9 mouse cellular contexts compared by ENCODE assay signal in the genomic region with DNA sequence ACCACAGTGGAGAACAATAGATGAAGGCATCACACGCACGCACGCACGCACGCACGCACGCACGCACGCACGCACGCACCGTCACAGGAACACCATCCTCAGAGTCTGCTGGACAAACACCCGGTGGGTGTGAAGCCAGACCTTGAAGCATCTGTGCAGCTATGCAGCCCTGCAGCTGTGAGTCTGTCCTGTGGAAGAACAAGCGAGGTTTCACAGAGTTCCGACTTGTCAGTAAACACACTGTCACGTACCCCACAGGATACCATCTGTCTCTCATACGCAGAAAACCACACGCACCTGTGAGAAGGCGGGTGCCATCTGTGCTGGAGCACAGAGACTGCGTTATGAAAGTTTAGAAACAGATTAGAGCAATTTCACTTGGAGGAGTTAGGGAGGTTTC. TPM values are rescaled to one million over a fixed set of nuclear protein-coding genes. Genes with fewer than 3 reads are reported as not detected.
A peak's percentile ranks its signal among the peaks of the same experiment; 100 is the strongest.
DNase-seq lines count a peak whose midpoint lies in the region; ATAC-seq and TF ChIP-seq lines count a peak whose summit lies in the region.
"Had no signal": no experiment of that assay in that cellular context is flagged by ENCODE, and none has a peak within 500 bp of the region (broad histone marks: within the 10 kb centered on the region; RNA-seq: fewer than 3 reads in every experiment).

No protein-coding gene starts in this region.

- no peaks in the 10 kb centered on the region for H3K27me3 ChIP-seq in heart, embryonic 16.5 days (ENCODE audit: control insufficient read depth, insufficient read depth, low read length)
- no peaks in the 10 kb centered on the region for H3K27me3 ChIP-seq in heart, embryonic 11.5 days (ENCODE audit: control insufficient read depth, insufficient read depth, low read length)
- no peaks in the 10 kb centered on the region for H3K27me3 ChIP-seq in forebrain, embryonic 14.5 days (replicated peaks; ENCODE audit: control insufficient read depth, insufficient read depth, low read length)
- H3K27me3 ChIP-seq in spleen, adult 2 months (ENCODE audit: control insufficient read depth, insufficient read depth, low read length), result no peaks in the 10 kb centered on the region

- 80% methylated on average over 20 of the region's 20 CpGs for WGBS in heart, embryonic 16.5 days
- WGBS in heart, embryonic 11.5 days (ENCODE audit: insufficient replicate concordance), result 89% methylated on average over 20 of the region's 20 CpGs
- WGBS in forebrain, embryonic 14.5 days, result 76% methylated on average over 20 of the region's 20 CpGs
- 24% methylated on average over 20 of the region's 20 CpGs for WGBS in spleen, adult 2 months

- DNase-seq in forebrain, embryonic 14.5 days (ENCODE audit: low spot score), result peak; percentile 57
- peak; percentile 61 to 90 for DNase-seq in left cerebral cortex, adult 9 months (ENCODE audit: low spot score in 2 of 2)
- peak; percentile 32 to 78 for DNase-seq in spleen, adult 2 months (ENCODE audit: low read depth in 1 of 2, low spot score in 2 of 2)
- DNase-seq in liver, result no peak
- no peak for DNase-seq in cerebellum, adult 9-10 months
- DNase-seq in gastrocnemius, postnatal 10 days, result no peak

- peaks cover 39% of the 10 kb centered on the region for H3K4me1 ChIP-seq in heart, embryonic 16.5 days (ENCODE audit: control insufficient read depth, insufficient read depth, low read length)
- H3K4me1 ChIP-seq in heart, embryonic 11.5 days (ENCODE audit: control insufficient read depth, insufficient read depth, low read length), result peaks cover 38% of the 10 kb centered on the region
- H3K4me1 ChIP-seq in forebrain, embryonic 14.5 days (ENCODE audit: control insufficient read depth, insufficient read depth, low read length), result peaks cover 9% of the 10 kb centered on the region; the same call in 1 of the 2 replicates
- peaks cover 4% of the 10 kb centered on the region; the same call in 1 of the 2 replicates for H3K4me1 ChIP-seq in spleen, adult 2 months (ENCODE audit: control insufficient read depth, insufficient read depth, insufficient read length)

- no peaks in the 10 kb centered on the region for H3K36me3 ChIP-seq in heart, embryonic 16.5 days (ENCODE audit: control insufficient read depth, insufficient read depth)
- no peaks in the 10 kb centered on the region for H3K36me3 ChIP-seq in heart, embryonic 11.5 days (ENCODE audit: control insufficient read depth, insufficient read depth, low read length)
- no peaks in the 10 kb centered on the region for H3K36me3 ChIP-seq in forebrain, embryonic 14.5 days (ENCODE audit: control insufficient read depth, insufficient read depth, low read length)
- H3K36me3 ChIP-seq in spleen, adult 2 months (ENCODE audit: control insufficient read depth, insufficient read depth, low read length), result no peaks in the 10 kb centered on the region

- no peaks in the 10 kb centered on the region for H3K9me3 ChIP-seq in heart, embryonic 16.5 days (replicated peaks; ENCODE audit: control insufficient read depth, low read length)
- no peaks in the 10 kb centered on the region for H3K9me3 ChIP-seq in heart, embryonic 11.5 days (replicated peaks; ENCODE audit: control insufficient read depth, low read length)
- no peaks in the 10 kb centered on the region for H3K9me3 ChIP-seq in forebrain, embryonic 14.5 days (replicated peaks; ENCODE audit: control insufficient read depth, low read length)

- H3K4me2 ChIP-seq in heart, embryonic 16.5 days (ENCODE audit: low read depth, low read length), result no peak overlapping the region
- no peak overlapping the region for H3K4me2 ChIP-seq in heart, embryonic 11.5 days
- H3K4me2 ChIP-seq in forebrain, embryonic 14.5 days (ENCODE audit: low read length), result no peak overlapping the region

- TF ChIP-seq POLR2A in spleen, adult 2 months (IDR thresholded peaks at IDR 0.05; ENCODE audit: low read depth, low read length), result no peak; the same call in 1 of the 2 replicates

- H3K4me3 ChIP-seq in heart, embryonic 16.5 days (ENCODE audit: low read length), result no peak overlapping the region
- no peak overlapping the region for H3K4me3 ChIP-seq in heart, embryonic 11.5 days (ENCODE audit: low read depth, low read length)
- no peak overlapping the region for H3K4me3 ChIP-seq in forebrain, embryonic 14.5 days (ENCODE audit: low read depth, low read length)
- peak overlapping the region; percentile 53 for H3K4me3 ChIP-seq in spleen, adult 2 months (ENCODE audit: extremely low read depth, insufficient read depth, insufficient read length)

- no peak; the same call in 1 of the 2 replicates for ATAC-seq in heart, embryonic 16.5 days (replicated peaks; ENCODE audit: extremely low read depth, insufficient read depth, low FRiP score)
- no peak for ATAC-seq in heart, embryonic 11.5 days (replicated peaks; ENCODE audit: insufficient number of reproducible peaks, low FRiP score, low TSS enrichment)
- ATAC-seq in forebrain, embryonic 14.5 days, result peak; percentile 75

- H3K27ac ChIP-seq in heart, embryonic 16.5 days (ENCODE audit: low read length), result peak overlapping the region; percentile 55
- no peak overlapping the region for H3K27ac ChIP-seq in heart, embryonic 11.5 days (ENCODE audit: low read depth, low read length)
- H3K27ac ChIP-seq in forebrain, embryonic 14.5 days (ENCODE audit: low read depth, low read length), result no peak overlapping the region; the same call in 1 of the 2 replicates
- H3K27ac ChIP-seq in spleen, adult 2 months (ENCODE audit: insufficient read depth, low read length), result peak overlapping the region; percentile 80
- H3K27ac ChIP-seq: kidney, postnatal 0 days had no signal

- TF ChIP-seq CTCF in spleen, adult 2 months (IDR thresholded peaks at IDR 0.05; ENCODE audit: extremely low read depth, insufficient read depth, insufficient read length, insufficient replicate concordance), result no peak

- H3K9ac ChIP-seq in heart, embryonic 16.5 days (ENCODE audit: low read length), result no peak overlapping the region
- H3K9ac ChIP-seq in heart, embryonic 11.5 days (ENCODE audit: low read depth, low read length), result no peak overlapping the region
- H3K9ac ChIP-seq in forebrain, embryonic 14.5 days (ENCODE audit: low read length), result no peak overlapping the region

RNA-seq across cellular contexts. Expression of gene B4galt1, which starts 22.0 kb away (rescaled TPM):
- polyA plus RNA-seq in heart, embryonic 16.5 days (2015; fragmentation: Nextera tagmentation; extraction: Ambion mirVana), result 54.5 and 61.5 TPM in 2 replicates
- polyA plus RNA-seq in heart, embryonic 11.5 days (2014; fragmentation: Nextera tagmentation; extraction: Ambion mirVana), result 43.9 and 50.2 TPM in 2 replicates
- 6.8 and 7.8 TPM in 2 replicates for polyA plus RNA-seq in forebrain, embryonic 14.5 days (2014; fragmentation: Nextera tagmentation; extraction: Ambion mirVana)
- 24.6 and 37.4 TPM in 2 replicates for polyA plus RNA-seq in spleen, adult 2 months (2012; rRNA removed)
- total RNA-seq in gastrocnemius, postnatal 10 days (2021), result 10 to 100 TPM; 52.0 to 58.6 TPM

RNA-seq across cellular contexts. Expression of gene Spink4, which starts 44.0 kb away (rescaled TPM):
- 5.4 and 6.4 TPM in 2 replicates for polyA plus RNA-seq in heart, embryonic 16.5 days (2015; fragmentation: Nextera tagmentation; extraction: Ambion mirVana)
- 5.9 and 7.9 TPM in 2 replicates for polyA plus RNA-seq in heart, embryonic 11.5 days (2014; fragmentation: Nextera tagmentation; extraction: Ambion mirVana)
- not detected in 2 replicates for polyA plus RNA-seq in forebrain, embryonic 14.5 days (2014; fragmentation: Nextera tagmentation; extraction: Ambion mirVana)
- polyA plus RNA-seq in spleen, adult 2 months (2012; rRNA removed), result not detected in 2 replicates
- not detected for total RNA-seq in gastrocnemius, postnatal 10 days (2021)

Comparison
In these comparisons a context has a peak if more than half of its experiments do, and no peak if none do; other contexts are left out.
1. H3K27ac ChIP-seq: peak in heart, embryonic 16.5 days (single experiment) and spleen, adult 2 months (single experiment); none in heart, embryonic 11.5 days (single experiment) and forebrain, embryonic 14.5 days (single experiment).
2. DNase-seq: peak in forebrain, embryonic 14.5 days (single experiment), left cerebral cortex, adult 9 months (2 of 2) and spleen, adult 2 months (2 of 2); none in liver (single experiment), cerebellum, adult 9-10 months (single experiment) and gastrocnemius, postnatal 10 days (single experiment).